Mouse (Mus musculus): ENCODE data around the gene Cfap57.

The Cfap57 gene

DNA sequence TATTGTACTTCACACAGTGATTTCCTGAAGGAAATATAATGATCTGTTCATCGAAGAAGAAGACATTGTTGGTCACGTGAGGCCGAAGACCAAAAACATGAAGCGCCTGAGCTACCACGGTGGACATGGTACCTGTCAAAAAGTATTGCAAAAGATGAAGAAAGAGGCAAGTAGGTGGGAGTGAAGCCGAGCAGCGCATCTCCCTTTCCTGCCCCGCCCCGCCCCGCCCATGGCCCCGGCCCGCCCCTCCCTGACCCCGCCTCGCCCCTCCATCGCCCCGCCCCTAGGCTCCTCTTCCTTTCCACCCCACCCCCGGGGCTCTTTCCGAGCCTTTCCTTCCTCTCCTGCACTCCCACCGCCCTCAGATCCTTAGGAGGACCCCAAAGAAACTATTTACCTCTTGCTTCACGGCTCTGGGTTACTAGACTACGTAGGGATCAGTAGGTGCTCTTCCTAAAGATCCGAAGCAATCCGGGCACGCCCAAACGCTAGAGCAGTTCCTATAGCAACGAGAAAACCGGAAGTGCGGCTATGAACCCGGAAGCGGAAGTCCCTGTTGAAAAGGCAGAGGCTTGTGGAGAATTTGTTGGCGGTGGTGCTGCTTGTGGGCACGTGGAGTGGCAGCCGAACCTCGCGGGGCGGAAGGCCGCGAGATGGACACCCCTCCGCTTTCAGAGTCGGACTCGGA, at the start of gene Cfap57, which contains the start of gene Ebna1bp2:
Gene Cfap57, minus strand, starts transcription at position 499 of the 688 bp plus-strand sequence.
Gene Ebna1bp2, plus strand, starts transcription at position 521 of the 688 bp plus-strand sequence.
- peak; percentile 91 for DNase-seq

DNA sequence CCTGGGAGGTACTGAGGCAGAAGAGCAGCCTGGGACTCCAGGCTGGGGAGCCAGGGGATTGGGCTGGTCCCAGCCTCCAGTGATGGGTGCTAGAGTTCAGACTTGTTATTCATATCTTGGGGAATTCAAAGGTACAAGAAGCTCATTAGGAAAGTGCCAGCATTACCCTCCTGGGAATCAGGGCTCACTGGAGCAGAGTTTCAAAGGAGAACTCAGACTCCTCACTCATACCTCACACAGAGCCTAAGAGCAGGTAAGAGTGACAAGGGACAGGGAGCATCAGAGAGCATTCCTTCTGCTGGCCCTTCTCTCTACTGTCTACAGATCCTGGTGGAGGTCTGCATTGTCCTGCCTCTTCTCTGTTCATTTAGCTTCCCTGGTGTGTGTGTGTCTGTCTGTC, 38.1 kb upstream of the Cfap57 start, which contains the start of gene Olfr62:
Gene Olfr62, plus strand, starts transcription at position 301 of the 400 bp plus-strand sequence.
- DNase-seq, result no peak

DNA sequence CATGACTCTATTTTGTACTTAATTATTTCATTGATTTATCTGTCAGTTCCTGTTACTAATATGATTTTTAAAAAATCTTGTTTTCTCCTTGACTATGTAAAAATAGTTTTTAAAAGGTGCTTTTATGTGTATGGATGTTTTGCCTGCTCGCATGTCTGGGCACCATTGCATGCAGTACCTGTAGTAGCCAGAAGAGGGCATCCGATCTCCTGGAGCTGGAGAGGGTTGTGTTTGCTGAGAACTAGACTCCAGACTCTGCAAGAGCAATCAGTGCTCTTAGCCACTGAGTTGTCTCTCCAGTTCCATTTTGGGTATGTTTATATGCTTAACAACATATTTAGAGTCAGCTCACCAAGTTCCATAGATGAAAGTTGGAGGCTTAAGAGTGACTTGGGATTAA, 24.7 kb upstream of the Cfap57 start:
- DNase-seq, result no peak

DNA sequence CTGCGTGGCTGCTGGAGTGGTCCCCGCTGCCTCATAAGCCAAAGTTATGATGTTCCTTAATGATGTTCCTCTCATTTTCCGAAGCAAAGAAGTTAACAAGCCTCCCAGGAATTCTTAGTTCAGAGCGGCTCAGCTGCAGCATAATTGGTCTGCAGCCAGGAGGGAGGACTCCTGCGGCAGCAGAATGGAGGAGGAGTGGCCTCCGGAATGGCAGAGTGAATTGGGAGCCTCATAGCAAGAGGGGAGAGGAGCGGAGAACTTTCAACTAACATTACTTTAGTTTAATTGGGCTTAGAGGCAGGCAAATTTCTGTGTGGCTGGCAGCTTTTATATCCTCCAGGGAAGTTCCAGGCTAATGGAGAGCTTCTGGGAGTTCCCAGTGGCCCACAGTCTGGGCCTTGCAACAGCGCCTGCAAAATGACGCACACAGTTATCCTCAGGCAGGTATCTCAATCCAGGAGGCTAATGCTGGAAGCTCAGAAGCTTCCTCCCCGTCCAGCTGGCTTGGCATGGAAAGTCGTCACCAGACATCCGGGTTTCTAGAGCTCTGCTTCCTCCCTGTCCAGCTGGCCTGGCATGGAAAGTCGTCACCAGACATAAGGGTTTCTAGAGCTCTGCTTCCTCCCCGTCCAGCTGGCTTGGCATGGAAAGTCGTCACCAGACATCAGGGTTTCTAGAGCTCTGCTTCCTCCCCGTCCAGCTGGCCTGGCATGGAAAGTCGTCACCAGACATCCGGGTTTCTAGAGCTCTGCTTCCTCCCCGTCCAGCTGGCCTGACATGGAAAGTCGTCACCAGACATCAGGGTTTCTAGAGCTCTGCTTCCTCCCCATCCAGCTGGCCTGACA, 22.0 kb upstream of the Cfap57 start:
- DNase-seq, result no peak

DNA sequence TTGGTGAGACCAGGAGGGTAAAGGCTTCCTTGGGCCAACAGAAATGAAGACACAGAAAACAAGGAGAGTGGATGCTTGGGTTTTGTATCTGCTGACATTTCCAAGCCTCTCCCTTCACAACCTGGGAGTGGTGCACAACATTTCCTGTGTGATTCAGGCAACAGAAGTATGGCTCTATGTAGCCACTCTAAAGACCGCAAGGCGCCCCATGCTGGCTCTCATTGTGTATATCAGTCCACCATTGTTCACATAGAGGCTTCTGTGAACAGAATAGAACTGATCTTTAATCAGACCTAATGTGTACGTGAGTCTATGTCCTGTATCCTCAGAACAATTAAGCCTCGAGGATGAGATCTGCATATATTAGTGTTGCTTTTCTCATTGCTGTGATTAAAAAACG, 9.7 kb upstream of the Cfap57 start:
- no peak for DNase-seq

DNA sequence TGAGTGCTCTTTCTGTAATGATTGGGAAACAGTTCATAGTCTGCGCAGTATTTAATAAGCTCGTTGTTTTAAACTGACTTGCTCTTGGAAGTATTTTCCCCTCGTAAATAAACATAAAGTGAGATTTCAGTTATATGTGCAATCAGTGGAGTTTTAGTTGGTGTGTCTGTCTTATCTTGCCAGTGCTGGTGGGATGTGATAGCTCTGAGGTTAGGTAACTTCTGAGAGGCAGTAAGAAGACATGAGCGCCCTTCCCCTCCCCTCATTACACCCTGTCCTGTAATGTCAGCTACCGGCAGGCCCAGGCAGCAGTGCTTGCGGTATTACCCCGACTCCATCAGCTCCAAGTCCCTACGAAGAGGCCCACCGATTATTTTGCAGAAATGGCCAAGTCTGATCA, 1.2 kb upstream of the Cfap57 start:
- DNase-seq, result no peak

DNA sequence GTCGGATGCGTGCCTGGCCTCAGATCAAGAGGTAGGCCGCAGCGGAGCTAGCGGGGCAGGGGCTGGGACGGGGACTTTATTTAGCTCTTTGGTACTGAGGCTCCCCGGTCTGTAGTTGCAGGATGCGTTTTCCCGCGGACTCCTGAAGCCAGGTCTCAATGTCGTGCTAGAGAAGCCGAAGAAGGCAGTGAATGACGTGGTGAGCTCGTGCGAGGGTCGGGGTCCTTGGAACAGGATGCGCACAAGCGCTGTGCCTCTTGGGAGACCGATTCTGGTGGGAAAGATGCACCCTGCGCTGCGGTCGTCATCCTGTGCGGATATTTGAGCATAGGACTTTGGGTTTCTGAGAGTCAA, 367 bp upstream of the Cfap57 start:
- no peak for DNase-seq

DNA sequence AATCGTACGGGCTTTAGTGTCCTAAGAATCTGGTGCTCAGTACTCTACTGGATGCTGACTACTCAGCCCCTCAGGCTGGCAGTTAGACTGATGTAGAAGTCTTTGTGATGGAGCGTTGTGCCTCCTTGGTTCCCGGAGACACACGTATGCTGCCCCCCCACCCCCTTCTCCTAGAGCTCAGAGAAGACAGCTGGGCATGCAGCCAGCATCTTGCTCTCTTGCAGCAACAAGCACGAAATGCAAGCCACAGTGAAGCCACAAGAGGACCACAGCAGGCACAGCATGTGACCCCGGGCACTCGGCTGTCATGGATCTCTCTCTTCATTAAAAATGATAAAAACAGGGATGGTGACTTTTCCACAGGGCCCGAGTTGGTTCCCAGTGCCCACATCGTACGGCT, 5.2 kb downstream of the Cfap57 start:
- DNase-seq, result no peak

DNA sequence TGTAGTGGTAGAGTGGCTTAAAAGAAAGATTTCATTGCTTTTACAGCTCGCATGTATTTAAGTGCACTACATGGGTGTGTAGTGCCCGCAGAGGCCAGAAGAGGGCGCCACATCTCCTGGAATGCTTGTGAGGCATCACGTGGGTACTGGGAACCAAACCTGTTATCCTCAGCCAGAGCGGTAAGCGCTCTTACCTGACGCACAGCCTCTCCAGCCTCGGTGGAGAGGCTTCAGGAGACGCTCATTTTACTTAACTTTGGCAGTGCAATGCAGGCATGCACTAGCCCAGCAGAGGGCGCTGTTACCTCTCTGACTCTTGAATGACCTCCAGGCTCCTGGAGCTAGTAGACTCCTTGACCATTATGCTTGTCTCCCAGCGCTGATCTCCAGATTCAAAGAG, 8.0 kb downstream of the Cfap57 start:
- no peak for DNase-seq

DNA sequence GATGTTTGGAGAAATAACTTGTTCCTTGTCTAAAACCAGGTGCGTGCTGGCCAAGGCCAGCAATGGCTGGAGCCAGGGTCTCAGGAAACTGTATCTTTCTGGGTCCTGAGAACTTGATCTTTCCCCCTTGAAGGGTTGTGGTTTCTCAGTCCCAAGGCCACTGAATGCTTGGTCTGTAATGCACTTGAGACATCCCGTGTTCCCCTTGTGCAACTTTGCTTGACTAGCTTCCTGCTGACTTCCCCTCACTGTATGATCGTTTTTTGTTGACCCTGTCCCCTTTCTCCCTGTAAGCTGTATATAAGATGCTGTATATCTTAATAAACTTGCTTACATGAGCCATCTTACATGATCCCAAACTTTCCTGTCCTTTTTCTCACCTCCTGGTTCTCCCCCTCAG, 10.7 kb downstream of the Cfap57 start:
- DNase-seq, result no peak

DNA sequence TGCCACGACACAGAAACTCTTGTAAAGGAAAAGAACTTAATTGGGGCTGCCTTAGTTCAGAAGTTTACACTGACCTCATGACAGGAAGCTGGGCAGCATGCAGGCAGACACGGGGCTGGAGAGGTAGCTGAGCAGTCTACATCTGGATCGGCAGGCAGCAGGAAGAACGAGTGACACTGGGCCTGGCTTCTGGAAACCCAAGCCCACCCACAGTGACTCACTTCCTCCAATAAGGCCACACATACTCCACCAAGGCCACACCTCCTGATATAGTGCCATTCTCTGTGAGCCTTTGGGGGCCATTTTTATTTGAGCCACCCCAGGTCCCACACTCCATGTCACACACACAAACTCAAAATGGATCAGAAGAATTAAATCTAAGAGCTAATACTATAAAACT, 16.5 kb downstream of the Cfap57 start:
- DNase-seq, result no peak

DNA sequence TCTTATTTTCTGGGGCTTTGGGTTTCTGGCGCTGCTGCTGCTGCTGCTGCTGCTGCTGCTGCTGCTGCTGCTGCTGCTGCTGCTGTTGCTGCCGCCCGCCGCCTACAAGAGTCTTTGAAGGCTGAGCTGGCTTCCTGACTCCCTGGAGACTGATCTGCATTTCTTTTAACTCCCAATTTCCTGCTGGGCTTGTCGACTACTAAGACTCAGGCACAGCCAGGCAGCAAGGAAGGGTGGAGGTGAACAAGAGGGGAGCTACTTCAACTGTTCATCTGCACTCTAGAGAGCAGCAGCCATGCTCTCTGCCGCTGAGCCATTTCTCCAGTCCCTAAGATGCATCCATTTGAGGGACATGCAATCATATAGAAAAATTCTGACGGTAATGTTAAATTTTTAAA, 30.8 kb downstream of the Cfap57 start:
- DNase-seq, result no peak

DNA sequence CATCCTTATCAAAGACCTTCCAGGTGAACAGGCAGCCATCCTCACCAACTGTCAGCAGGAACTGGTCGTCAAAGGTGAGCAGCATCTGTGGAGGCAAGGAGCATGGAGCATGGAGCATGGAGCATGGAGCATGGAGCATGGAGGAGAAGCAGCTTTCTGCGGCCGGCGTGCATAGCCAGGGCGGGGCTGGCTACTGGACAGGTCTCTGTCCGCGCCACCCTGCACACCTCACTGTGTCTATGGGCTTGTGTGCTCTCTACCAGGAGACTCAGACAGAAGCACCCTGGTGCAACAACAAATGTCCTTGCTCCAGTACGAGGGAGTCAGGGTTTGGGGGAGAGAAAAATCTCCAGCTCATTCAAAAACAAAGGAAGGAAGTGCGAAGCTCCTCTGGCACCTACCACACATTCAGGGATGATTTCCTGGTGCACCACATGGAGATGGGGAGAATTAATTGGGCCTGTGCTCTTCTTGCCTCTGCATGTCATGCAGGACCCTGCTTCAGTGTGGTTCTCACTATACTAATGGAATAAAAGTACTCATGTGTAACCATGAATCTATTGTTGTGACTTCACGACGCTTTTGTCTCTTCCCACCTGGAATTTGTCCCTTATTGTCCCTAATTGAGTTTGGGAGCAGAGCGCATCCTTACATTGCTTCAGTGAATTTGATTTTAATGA, 31.4 kb downstream of the Cfap57 start:
- no peak for DNase-seq

DNA sequence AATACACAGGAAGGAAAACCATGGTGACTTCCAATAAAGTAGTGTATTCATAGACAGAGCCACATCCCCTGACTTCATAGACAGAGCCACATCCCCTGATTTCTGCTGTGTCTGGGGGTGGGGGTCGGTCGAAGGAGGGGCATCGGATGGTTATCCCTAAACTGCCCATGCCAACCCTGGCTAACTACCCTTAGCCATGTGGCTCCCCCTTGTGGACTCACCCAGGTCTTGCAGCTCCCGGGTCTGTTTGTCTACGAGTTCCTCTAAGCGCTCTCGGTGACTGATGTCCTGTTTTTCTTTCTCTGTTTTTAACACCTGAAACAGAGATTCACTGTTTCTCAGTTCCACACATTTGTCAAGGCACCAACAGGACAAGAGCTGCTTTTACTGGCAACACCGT, 37.9 kb downstream of the Cfap57 start:
- no peak for DNase-seq

DNA sequence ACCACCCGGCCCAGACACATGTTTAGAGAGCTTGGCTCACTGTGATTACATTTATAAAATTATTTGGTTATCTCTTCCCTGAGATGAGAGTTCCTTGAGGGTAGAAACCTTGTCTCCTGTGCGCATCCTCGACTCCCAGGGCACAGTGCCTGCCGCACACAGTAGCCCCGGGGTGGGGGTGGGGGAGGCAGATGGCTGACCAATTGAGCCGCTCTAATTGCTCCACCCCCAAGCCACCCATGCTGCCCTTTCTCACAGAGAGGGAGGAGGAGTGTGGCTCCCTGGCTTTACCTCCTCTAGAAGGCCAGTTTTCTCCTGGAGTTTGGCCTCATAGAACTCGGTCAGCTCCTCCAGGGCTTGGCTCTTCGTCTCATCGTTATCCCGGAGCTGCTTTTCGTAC, 39.1 kb downstream of the Cfap57 start:
- DNase-seq, result no peak

DNA sequence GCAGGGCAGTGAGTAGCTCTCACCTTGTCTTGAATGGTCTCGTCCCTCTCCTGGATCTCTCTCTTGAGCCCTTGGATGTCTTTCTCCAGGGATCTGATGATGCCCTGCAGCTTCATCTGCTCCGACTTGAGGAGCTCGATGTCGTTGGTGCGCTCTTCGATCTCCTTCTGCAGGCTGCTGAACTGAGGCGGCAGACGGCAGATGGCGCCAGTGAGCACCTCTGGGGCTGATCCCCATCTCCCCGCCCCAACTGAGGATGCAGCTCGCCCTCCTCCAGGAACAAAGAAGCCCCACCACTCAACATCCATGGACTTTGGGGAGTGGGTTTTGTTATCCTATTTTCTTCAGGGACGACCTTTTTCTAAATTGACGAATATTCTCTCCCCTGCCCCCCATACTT, 41.3 kb downstream of the Cfap57 start:
- DNase-seq, result no peak

DNA sequence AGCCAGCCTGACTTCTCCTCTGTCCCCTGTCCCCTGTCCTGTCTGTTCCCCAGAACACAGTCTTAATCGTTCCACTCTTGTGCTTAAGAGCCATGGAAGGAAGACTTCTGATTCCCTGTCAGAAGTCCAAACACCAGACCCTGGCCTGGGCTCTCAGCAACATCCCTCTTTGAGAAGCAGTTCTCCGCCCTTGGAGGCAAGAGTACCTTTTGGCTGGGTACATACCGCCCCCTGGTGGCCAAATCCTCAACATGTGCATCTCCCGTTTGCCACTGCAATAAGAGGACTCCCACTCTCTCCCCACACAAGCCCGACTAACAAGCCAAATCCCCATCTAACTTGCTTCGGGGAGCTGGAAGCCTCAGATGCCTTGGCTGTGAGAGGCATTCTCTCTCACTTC, 44.5 kb downstream of the Cfap57 start:
- DNase-seq, result peak; percentile 19

DNA sequence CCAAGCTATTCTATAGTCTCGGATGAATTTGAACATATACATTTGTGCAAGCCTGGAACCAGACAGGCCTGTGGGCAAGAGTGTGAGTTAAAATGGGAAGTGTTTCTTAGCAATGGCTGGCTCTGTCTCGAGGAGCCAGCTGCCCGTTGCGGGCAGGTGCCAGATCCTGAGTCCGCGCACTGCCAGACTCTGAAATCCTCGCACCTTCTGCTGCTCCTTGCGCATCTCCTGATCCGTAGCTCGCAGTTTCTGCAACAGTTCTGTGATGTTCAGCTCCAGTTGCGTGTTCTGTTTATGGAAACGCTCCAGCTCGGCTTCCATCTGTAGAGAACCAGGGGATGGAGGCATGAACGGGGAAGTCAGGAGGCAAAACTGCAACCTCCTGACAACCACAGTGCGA, 49.1 kb downstream of the Cfap57 start:
- no peak for DNase-seq

DNA sequence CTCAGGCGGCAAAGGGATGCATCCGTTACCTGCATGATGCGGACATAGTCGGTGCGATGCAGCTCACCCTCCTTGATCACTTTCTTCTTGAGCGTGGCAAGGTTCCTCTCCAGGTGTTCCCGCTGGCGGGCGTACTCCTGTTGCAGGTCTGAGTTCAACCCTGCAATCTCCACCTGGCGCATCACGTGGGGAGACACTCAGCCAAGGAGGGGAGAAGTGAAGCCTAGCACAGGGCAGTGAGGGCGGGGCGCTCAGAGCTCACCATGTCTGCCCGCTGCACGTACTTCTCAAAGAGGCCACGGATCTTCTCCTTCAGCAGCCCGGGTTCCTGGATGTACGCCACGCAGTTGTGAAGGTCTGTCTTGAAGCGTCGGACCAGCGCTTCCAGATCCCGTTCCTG, 51.3 kb downstream of the Cfap57 start:
- DNase-seq, result no peak

DNA sequence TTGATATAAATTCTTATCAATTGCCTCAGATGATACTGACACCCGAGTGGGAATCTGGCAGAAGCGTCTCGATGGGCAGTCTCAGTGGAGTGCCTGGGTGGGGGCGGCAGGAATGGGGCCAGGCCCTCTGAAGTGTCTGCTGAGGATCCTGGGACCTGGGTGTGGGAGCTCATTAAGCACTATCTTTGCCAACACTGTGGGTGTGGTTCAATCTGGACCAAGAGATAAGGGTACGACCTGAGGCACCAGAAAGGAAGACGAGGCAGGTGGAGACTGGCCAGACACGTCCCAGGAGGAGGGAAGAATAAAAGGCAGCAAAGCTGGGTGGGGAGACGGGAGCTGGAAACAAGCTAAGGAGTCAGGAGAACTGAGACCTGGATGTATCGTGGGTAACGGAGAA, 51.9 kb downstream of the Cfap57 start:
- DNase-seq, result no peak

DNA sequence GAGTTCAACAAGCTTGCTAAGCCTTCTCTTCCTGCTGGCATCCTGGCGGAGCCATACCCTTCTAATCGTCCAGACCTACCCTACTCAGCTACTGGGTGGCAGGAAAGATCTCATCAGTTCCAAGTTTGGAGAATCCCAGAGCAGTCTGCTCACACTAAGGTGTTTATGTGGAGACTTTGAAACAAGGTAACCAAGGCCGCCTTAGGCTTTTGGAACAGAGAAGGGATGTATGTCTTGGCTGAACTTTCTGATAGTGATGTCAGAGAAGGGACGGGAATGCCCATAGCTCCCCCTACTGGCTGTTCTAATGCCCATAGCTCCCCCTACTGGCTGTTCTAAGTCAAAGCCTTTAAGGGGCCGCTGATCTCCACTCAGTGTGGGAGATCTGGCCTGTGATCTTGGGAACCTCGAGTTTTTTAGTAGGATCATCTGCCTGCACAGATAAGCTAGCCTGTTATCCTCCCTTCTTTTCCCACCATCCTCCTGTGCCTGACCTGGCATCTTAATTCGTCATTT, 54.4 kb downstream of the Cfap57 start:
- peak; percentile 9 for DNase-seq

DNA sequence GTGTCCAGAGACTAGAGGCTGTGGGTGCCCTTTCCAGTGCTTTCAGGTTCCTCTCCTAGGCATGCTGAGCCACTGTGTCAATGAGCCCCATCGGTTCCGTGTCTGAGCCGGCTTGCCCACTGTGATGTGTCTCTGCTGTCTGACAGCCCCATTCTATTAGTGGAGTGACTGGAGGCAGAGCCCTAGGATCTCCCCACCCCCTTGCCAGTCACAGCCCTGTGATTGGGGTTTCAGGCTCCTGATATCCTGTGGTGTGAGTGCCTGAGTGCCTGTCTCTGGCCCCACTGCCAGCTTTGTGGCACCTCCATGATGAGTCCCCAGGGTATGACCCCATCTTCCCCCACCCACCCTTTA, 55.7 kb downstream of the Cfap57 start:
- no peak for DNase-seq

DNA sequence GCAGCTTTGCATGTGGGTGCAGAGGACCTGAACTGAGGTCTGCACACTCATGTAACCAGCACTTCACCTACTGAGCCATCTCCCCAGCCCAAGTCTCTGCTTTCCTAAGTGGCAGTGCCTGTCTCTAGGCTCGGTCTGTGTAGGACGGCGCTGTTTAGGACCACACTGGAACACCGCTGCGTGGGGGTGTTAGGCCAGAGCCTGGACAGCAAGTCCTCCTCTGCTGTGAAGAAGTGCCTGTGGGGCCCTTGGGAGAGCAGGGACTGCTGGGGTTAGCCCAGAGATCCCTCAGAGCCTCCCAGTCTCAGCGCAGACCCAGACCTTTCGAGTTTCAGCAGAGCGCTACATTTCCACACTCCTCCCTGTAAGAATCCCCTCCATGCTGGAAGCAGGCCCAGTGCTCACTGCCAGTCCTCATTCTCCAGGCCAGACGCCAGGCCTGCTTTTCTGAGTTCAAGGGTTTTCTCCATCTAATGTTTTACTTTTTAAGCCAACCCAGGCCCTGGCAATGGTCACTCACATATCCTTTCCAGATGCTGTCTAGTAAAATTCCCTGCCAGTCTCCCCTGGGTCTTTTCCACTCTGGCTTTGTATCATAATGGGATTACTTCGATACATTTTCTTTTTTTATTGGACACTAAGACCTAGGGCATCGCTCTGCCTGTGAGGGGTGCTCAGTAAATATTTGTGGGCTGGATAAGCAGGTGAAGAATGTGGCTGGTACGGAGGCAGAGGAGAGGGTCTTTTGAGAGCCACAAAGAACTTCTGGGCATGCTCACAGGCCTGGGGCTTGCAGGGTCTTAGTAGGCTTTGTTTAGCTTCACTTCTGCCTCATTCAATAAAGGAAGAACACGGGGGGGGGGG, 56.3 kb downstream of the Cfap57 start:
- DNase-seq, result no peak

Measured in cerebellum, adult 11-12 months (tissue).